Mouse (Mus musculus) megakaryocyte, embryonic 14.5 days (primary cell): ENCODE measurements around the gene Pfkfb3.

Experiments
- FLI1 ChIP-seq: IDR thresholded peaks from 2 replicates; pipeline ENCODE4 v1.6.1; 2012; ENCODE audit warnings: low read length, inconsistent platforms, mixed read lengths
- GATA1 ChIP-seq: IDR thresholded peaks from 3 replicates; pipeline ENCODE4 v1.6.1; 2012; ENCODE audit warnings: mixed read lengths, low read length, inconsistent platforms, borderline replicate concordance

DNA sequence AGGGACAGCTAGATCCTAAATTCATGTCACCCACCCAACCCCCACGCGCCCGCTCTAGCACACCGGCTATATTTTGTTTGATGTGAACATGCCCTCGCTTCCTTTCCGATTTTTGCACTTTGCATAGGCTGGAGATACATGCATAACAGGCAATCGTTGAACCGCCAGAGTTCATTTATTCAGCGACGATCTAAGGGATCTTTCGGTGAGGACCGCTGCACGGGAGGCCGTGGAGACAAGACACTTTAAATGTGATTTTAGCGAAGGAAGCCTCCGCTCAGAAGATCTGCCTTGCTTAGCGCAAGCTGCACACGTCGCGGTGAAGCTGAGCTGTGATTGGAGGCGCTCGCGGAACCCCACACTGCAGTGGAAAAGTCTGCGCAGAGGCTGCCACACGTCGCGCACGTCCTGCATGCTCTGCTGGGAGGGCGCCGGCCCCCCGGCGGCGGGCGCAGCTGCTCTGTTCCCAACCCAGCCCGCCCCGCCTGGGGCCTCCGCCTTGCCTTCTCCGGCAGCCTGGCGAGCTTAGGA is 50.9 kb downstream of the Pfkfb3 start:
- TF ChIP-seq GATA1 (no peak), FLI1 (no peak)
